In genomic region chr13:89683490-89683889, GRCm38 (mm10) we compare ENCODE assay signal across 23 mouse cellular contexts. TPM values are rescaled to one million over a fixed set of nuclear protein-coding genes. Genes with fewer than 3 reads are reported as not detected.
DNase-seq lines count a peak whose midpoint lies in the region; ATAC-seq and TF ChIP-seq lines count a peak whose summit lies in the region.
"Had no signal": no experiment of that assay in that cellular context is flagged by ENCODE, and none has a peak within 500 bp of the region (broad histone marks: within the 10 kb centered on the region; RNA-seq: fewer than 3 reads in every experiment).

No protein-coding gene starts in this region.

- H3K4me3 ChIP-seq in stomach, embryonic 14.5 days (ENCODE audit: low read depth, low read length), result no peak overlapping the region
- no peak overlapping the region for H3K4me3 ChIP-seq in stomach, embryonic 15.5 days (replicated peaks)
- no peak overlapping the region for H3K4me3 ChIP-seq in stomach, embryonic 16.5 days (replicated peaks; ENCODE audit: low read length)
- no peak overlapping the region for H3K4me3 ChIP-seq in stomach, postnatal 0 days (ENCODE audit: low read depth, low read length)
- H3K4me3 ChIP-seq in liver, embryonic 11.5 days (ENCODE audit: low read depth, low read length), result no peak overlapping the region

- TF ChIP-seq CTCF in stomach, postnatal 0 days (IDR thresholded peaks at IDR 0.05; ENCODE audit: low read depth), result no peak

- H3K27ac ChIP-seq in stomach, embryonic 14.5 days (ENCODE audit: low read length), result no peak overlapping the region
- no peak overlapping the region for H3K27ac ChIP-seq in stomach, embryonic 15.5 days
- H3K27ac ChIP-seq in stomach, embryonic 16.5 days (ENCODE audit: low read length), result no peak overlapping the region
- H3K27ac ChIP-seq in stomach, postnatal 0 days (replicated peaks), result no peak overlapping the region
- no peak overlapping the region for H3K27ac ChIP-seq in liver, embryonic 11.5 days (ENCODE audit: low read depth, low read length)

- peak; percentile 65; the same call in 1 of the 2 replicates for ATAC-seq in stomach, embryonic 14.5 days (ENCODE audit: insufficient number of reproducible peaks, insufficient read depth, low FRiP score, low read depth)
- ATAC-seq in stomach, embryonic 15.5 days (ENCODE audit: insufficient read depth, low FRiP score, low read depth), result peak; percentile 71; the same call in 1 of the 2 replicates
- peak; percentile 66; the same call in 1 of the 2 replicates for ATAC-seq in stomach, embryonic 16.5 days (ENCODE audit: insufficient read depth, low FRiP score)
- no peak for ATAC-seq in stomach, postnatal 0 days (ENCODE audit: low FRiP score, low TSS enrichment)
- ATAC-seq in liver, embryonic 11.5 days (replicated peaks; ENCODE audit: low FRiP score), result no peak
- no peak for ATAC-seq in monocyte, adult 5-6 weeks (replicated peaks; ENCODE audit: insufficient number of reproducible peaks, low FRiP score, low TSS enrichment, poor library complexity, severe bottlenecking)
- ATAC-seq: activated CD4-positive, CD25-positive, alpha-beta regulatory T cell, adult 4 months; CD4-positive, CD25-positive, alpha-beta regulatory T cell, adult 4 months; Patski had no signal

- TF ChIP-seq EP300 in stomach, postnatal 0 days (optimal IDR thresholded peaks at IDR 0.05), result no peak

- no peak overlapping the region for H3K9ac ChIP-seq in stomach, embryonic 14.5 days (replicated peaks; ENCODE audit: low read depth, low read length)
- H3K9ac ChIP-seq in stomach, embryonic 15.5 days, result no peak overlapping the region
- H3K9ac ChIP-seq in stomach, embryonic 16.5 days (ENCODE audit: low read length), result no peak overlapping the region
- no peak overlapping the region for H3K9ac ChIP-seq in stomach, postnatal 0 days (ENCODE audit: low read length)
- H3K9ac ChIP-seq in liver, embryonic 11.5 days (ENCODE audit: low read depth, low read length), result no peak overlapping the region

- no peaks in the 10 kb centered on the region for H3K9me3 ChIP-seq in stomach, embryonic 14.5 days (ENCODE audit: control insufficient read depth, low read depth, low read length)
- no peaks in the 10 kb centered on the region for H3K9me3 ChIP-seq in stomach, embryonic 15.5 days
- H3K9me3 ChIP-seq in stomach, embryonic 16.5 days (replicated peaks; ENCODE audit: control insufficient read depth, low read length), result no peaks in the 10 kb centered on the region
- no peaks in the 10 kb centered on the region for H3K9me3 ChIP-seq in stomach, postnatal 0 days (ENCODE audit: control insufficient read depth, low read length)
- no peaks in the 10 kb centered on the region for H3K9me3 ChIP-seq in liver, embryonic 11.5 days (ENCODE audit: control insufficient read depth, low read length)
- H3K9me3 ChIP-seq: G1E had no signal

- no peaks in the 10 kb centered on the region for H3K27me3 ChIP-seq in stomach, embryonic 14.5 days (ENCODE audit: control insufficient read depth, insufficient read depth, low read length)
- H3K27me3 ChIP-seq in stomach, embryonic 15.5 days (replicated peaks), result no peaks in the 10 kb centered on the region
- no peaks in the 10 kb centered on the region for H3K27me3 ChIP-seq in stomach, embryonic 16.5 days (ENCODE audit: control insufficient read depth, insufficient read depth, low read length)
- no peaks in the 10 kb centered on the region for H3K27me3 ChIP-seq in stomach, postnatal 0 days (ENCODE audit: control insufficient read depth, insufficient read depth, low read length)
- H3K27me3 ChIP-seq in liver, embryonic 11.5 days (replicated peaks; ENCODE audit: control insufficient read depth, insufficient read depth, low read length), result no peaks in the 10 kb centered on the region
- H3K27me3 ChIP-seq: CH12.LX, Patski had no signal

- 87% methylated on average over 3 of the region's 3 CpGs for WGBS in stomach, embryonic 14.5 days
- whole genome bisulfite sequencing in stomach, embryonic 15.5 days, result 89% methylated on average over 3 of the region's 3 CpGs
- 68% methylated on average over 3 of the region's 3 CpGs for WGBS in stomach, embryonic 16.5 days
- 75% methylated on average over 3 of the region's 3 CpGs for WGBS in stomach, postnatal 0 days
- 83% methylated on average over 3 of the region's 3 CpGs for WGBS in liver, embryonic 11.5 days

- H3K4me1 ChIP-seq in stomach, embryonic 14.5 days (ENCODE audit: control insufficient read depth, insufficient read depth, low read length), result no peaks in the 10 kb centered on the region
- no peaks in the 10 kb centered on the region for H3K4me1 ChIP-seq in stomach, embryonic 15.5 days
- no peaks in the 10 kb centered on the region for H3K4me1 ChIP-seq in stomach, embryonic 16.5 days (ENCODE audit: control insufficient read depth, insufficient read depth, low read length)
- no peaks in the 10 kb centered on the region for H3K4me1 ChIP-seq in stomach, postnatal 0 days (replicated peaks; ENCODE audit: control insufficient read depth, insufficient read depth)
- H3K4me1 ChIP-seq in liver, embryonic 11.5 days (replicated peaks; ENCODE audit: control insufficient read depth, insufficient read depth, low read length), result no peaks in the 10 kb centered on the region

- peak; percentile 15 for DNase-seq in stomach, postnatal 0 days (ENCODE audit: low spot score)
- DNase-seq in gastrocnemius, postnatal 4 days (ENCODE audit: low spot score in 2 of 2), result no peak
- no peak for DNase-seq in liver, embryonic 11.5 days (ENCODE audit: low spot score)
- DNase-seq in lung, postnatal 36 days, result no peak
- DNase-seq: adrenal gland, adult 2 months; adrenal gland, adult 8-10 months; adrenal gland, postnatal 10 days; adrenal gland, postnatal 14 days; adrenal gland, postnatal 25 days; adrenal gland, postnatal 36 days; B cell, adult 2 months; cerebellum, adult 11 months; cerebellum, adult 11-12 months had no signal

- peaks cover 12% of the 10 kb centered on the region for H3K36me3 ChIP-seq in stomach, embryonic 14.5 days (ENCODE audit: control insufficient read depth, insufficient read depth, low read length)
- H3K36me3 ChIP-seq in stomach, embryonic 15.5 days, result no peaks in the 10 kb centered on the region
- no peaks in the 10 kb centered on the region for H3K36me3 ChIP-seq in stomach, embryonic 16.5 days (ENCODE audit: control insufficient read depth, insufficient read depth, low read length)
- no peaks in the 10 kb centered on the region for H3K36me3 ChIP-seq in stomach, postnatal 0 days (ENCODE audit: control insufficient read depth, insufficient read depth, low read length)
- no peaks in the 10 kb centered on the region; the same call in 1 of the 2 replicates for H3K36me3 ChIP-seq in liver, embryonic 11.5 days (ENCODE audit: control insufficient read depth, insufficient read depth, low read length)
- H3K36me3 ChIP-seq: G1E had no signal

- H3K4me2 ChIP-seq in stomach, embryonic 14.5 days (replicated peaks; ENCODE audit: low read depth, low read length), result no peak overlapping the region
- H3K4me2 ChIP-seq in stomach, embryonic 15.5 days, result no peak overlapping the region
- H3K4me2 ChIP-seq in stomach, embryonic 16.5 days (ENCODE audit: low read depth, low read length), result no peak overlapping the region
- no peak overlapping the region for H3K4me2 ChIP-seq in stomach, postnatal 0 days (replicated peaks; ENCODE audit: low read depth)
- no peak overlapping the region for H3K4me2 ChIP-seq in liver, embryonic 11.5 days

RNA-seq across cellular contexts. Expression of gene Vcan, which starts 58.8 kb away (rescaled TPM):
- polyA plus RNA-seq in stomach, embryonic 14.5 days (2014; fragmentation: Nextera tagmentation; extraction: Ambion mirVana), result 64.8 and 66.9 TPM in 2 replicates
- 31.2 and 34.2 TPM in 2 replicates for polyA plus RNA-seq in stomach, embryonic 15.5 days (2015; fragmentation: Nextera tagmentation; extraction: Ambion mirVana)
- 28.2 and 28.8 TPM in 2 replicates for polyA plus RNA-seq in stomach, embryonic 16.5 days (2015; fragmentation: Nextera tagmentation; extraction: Ambion mirVana)
- 7.6 and 10.0 TPM in 2 replicates for polyA plus RNA-seq in stomach, postnatal 0 days (2015; fragmentation: Nextera tagmentation; extraction: Ambion mirVana)
- total RNA-seq in gastrocnemius, postnatal 4 days (2021), result 100 to 1,000 TPM; 184 to 219 TPM
- polyA plus RNA-seq in liver, embryonic 11.5 days (2014; fragmentation: Nextera tagmentation; extraction: Ambion mirVana), result 13.9 and 18.2 TPM in 2 replicates
- 0.19 to 0.49 TPM (median 0.21 TPM) in 3 replicates for total RNA-seq in monocyte, adult 5-6 weeks (2017)
- total RNA-seq: MEL had no signal
- polyA plus RNA-seq: G1E had no signal

Comparison
In these comparisons a context has a peak if more than half of its experiments do, and no peak if none do; other contexts are left out.
1. ATAC-seq: peak in stomach, embryonic 14.5 days (single experiment), stomach, embryonic 15.5 days (single experiment) and stomach, embryonic 16.5 days (single experiment); none in stomach, postnatal 0 days (single experiment), liver, embryonic 11.5 days (single experiment) and monocyte, adult 5-6 weeks (single experiment).